Mouse (Mus musculus) thymus, postnatal 36 days (tissue): ENCODE results near the gene Ift140.
A peak's percentile ranks its signal among the peaks of the same experiment; 100 is the strongest.

Source experiments
- DNase-seq, 2 experiments: peaks; one replicate each; pipeline ENCODE4 v3.0.0; 2022; ENCODE audit warnings: mixed read lengths in 2 of 2

The Ift140 gene

DNA sequence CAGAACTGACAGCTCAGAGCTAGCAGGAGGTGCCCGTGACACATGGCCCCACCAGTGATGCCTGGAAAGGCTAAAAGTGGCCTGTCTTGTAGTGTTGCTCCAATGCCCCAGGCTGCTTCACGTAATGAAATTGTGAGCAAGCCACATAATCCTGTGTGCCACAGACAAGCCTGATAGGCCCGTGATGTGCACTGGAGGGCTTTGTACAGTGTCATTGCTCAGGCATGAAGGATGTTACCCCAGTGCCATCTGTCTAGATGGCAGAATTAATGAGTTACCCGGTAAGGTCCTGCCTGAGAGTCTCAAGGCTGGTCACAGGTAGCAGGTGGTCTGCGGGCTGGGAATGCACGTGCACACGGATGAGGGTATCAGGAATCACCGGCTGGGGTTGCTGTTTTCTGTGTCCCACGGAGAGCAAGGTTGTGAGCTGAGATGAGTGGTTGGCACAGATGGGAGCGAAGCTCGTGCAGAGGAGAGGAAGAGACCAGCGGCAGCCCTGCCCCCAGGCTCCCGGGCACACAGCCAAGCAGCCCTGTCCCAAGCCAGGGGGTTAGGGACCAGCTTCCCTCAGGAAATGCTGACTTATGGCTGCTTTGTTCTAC, 62.0 kb downstream of the Ift140 start:
- DNase-seq: no peak

DNA sequence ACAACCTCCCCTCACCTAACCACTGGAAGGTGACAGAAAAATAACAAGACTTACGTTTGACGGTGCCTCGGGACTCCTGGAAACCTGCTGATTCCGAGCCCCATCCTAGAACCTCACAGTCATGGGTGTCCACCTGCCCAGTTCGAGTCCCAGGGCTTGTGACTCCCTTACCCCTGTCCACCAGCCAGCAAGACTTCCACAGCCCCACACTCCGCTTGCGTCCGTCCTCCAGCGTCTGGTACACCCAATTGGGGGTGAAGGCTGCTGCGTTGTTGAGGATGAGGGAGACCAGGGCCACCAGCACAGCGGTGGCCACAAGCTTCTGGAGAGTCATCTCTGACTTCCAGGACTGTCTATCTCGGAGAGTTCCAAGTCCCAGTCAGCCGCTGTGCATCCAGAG, 64.3 kb downstream of the Ift140 start:
- no peak for DNase-seq

DNA sequence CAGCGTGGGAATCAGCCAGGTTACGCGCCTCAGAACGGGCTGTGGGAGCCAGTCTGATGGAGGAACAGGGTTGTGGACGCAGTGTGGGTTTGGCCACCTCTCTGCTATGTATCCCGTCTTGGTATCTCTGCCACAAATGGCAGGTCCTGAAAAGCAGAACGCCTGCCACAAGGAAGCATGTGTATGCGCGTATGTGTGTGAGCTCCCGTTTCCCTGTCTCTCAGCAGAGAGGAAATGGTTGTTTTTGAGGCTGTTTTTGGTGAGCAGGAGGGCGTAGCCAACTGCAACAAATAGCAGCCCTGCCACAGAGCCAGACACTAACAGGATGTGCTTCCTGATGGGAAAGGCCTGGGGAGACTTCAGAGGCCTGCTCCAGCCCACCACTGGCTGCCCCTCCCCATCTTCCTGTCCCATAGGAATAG, 65.1 kb downstream of the Ift140 start:
- DNase-seq: no peak

DNA sequence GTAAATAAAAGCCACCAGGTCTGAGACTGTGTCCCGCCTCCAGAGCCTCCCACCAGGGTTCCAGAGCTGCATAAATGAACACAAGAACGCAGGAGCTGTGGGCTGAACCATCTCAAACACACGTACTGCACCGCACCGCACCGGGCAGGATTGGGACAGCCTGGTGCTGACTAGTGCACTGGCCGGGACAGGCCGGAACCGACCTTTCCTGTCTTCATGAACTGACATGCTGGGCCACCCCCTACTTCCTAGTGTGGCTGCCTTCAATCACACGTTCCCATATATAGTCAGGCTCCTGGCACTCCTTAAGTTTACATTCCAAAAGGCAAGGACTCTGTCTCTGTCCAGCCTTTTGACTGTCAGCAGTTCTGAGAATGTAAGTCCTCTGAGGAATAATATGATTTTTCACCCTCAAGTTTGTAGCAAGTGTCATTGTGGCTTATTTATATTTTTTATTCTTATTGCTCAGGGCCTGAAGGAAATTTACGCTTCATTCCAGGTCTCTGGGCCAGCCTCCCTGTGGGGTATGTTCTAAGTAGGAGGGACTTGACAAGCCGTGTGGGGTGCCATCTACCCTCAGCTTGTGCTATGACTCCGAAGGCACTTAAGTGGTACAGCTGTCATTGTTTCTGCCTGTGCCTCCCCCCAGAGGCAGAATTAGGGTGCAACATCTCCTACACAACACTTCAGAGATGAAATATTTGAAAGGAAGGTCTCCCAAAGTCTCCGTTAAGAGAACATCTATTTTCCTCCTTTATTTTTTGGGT, 66.4 kb downstream of the Ift140 start:
- DNase-seq: no peak

DNA sequence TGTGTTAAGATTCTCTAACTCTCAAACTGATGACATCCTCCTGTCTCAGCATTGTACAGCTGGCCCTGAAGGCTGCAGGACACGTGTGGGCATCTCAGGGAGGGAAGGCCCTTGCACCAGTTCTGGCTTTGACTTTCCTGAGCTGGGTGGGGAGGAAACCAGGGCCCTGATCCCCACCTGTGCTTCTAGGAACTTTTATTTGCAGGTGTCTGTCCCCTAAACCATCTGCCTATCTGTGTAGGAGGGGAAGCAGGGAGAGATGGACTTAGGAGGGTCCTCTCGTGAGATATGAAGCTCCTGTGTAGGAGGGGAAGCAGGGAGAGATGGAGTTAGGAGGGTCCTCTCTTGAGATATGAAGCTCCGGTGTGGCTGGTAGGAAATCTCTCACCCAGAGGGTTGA, 67.0 kb downstream of the Ift140 start:
- no peak for DNase-seq

DNA sequence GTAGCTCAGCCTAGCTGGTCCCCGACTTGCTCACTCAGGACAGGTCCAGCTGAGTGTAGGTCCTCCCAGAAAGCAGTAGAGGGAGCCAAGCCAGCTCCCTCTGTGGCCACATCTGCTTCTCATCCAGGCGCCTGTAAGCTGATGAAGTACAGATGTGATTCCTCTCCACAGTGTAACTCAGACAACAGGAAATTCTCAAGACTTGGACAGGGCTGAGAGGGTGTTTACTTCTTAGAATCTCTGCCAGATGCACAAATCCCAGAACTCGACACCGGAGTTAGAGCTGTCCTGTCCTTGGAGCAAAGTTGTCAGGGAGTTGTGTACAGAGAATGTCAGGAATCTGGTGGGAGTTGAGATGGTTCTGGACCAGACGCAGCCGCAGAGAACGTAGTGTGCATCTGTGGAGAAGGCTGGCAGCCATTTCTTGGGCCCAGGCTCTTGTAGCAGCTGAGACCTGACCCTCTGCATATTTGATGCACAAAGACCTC, 67.6 kb downstream of the Ift140 start, which contains the start of gene Tmem204:
TSS of gene Tmem204 (minus strand) at position 148 of the 488 bp plus-strand sequence.
- DNase-seq: no peak

DNA sequence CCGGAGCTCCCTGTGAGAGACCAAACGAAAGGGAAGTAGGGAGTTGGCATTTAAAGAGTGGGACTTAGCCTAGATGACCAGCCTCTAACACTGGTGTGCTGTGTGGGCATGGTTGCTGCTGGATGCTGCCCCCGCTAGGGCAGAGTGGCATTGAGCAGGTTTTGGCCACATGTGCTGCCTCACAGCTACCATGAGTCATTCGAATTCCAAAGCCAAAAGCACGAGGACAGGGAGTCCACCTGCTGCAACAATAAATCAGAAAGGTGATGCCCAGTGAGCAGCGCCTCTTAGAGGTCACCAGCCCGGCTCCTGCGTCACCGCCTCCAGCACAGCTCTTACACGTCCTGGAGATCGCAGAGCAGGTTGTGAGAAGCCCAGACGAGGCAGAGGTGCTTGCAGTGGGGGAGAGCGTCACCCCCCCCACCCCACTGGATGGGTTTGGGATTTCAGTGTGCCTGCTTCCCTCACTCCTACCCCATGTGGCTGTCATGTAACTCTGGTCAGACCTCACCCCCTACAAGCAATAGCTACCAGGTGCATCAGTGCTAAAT, 69.0 kb downstream of the Ift140 start:
- DNase-seq: no peak

DNA sequence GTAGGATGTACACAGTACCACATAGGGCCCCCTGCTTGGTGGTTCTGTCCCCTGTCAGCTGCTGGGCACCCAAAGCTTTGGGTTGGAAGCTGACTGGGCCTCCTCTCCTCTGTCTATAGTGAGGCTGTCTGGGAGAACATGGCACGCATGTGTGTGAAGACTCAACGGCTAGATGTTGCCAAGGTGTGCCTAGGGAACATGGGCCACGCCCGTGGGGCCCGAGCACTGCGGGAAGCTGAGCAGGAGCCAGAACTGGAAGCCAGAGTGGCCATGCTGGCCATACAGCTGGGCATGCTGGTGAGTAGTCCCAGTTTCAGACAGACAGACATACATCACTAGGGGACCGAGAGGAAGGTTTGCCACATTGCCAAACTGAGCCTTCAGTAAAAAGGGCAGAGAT, 70.8 kb downstream of the Ift140 start:
- no peak for DNase-seq

DNA sequence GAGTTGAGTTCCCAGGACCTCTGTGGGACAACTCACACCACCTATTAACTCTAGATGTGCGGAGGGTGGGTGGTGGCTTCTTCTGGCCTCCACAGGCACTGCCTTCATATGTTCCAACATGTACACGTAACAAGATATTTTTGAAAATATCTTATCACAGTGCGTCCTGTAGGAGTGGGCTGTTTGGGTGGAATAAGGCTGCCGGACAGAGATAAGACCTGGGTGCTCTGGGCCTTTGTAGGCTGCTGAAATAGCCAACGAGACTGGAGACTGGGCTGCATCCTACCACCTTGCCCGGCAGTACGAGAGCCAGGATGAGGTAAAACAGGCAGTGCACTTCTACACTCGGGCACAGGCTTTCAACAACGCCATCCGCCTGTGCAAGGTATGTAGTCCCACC, 73.3 kb downstream of the Ift140 start:
- no peak for DNase-seq

DNA sequence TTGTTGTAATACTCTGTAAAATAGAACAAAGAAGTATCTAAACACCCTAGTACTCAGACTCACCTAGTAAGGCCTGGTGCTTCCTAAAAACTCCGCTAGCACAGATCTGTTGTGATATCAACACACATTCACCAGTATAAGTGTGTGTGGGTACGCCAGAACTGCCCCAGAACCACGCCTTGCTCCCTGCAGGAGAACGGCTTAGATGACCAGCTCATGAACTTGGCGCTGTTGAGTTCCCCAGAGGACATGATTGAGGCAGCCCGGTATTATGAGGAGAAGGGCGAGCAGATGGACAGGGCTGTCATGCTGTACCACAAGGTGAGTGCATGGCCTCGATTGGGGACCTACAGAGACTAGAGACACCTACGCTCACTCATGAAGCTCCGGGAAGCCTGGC, 74.6 kb downstream of the Ift140 start:
- DNase-seq: no peak

DNA sequence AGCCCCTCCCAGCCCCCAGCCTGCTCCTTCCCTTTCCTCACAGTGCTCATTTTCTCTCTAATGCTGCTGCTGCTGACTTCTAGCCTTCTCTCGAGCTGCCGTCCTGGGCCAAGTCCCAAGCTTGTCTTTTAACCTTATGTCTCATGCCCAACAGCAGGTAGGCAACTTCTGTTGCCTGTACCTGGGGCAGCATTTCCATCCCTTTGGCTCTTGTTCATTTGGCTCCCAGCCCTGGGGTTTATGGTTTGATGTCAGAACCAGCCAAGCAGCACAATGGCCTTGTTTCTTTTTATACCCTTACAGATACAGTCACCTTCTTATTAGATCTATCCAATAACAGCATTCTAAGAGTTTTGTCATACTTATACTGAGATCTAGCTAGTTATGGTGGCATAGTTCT, 80.3 kb downstream of the Ift140 start:
- DNase-seq: no peak

DNA sequence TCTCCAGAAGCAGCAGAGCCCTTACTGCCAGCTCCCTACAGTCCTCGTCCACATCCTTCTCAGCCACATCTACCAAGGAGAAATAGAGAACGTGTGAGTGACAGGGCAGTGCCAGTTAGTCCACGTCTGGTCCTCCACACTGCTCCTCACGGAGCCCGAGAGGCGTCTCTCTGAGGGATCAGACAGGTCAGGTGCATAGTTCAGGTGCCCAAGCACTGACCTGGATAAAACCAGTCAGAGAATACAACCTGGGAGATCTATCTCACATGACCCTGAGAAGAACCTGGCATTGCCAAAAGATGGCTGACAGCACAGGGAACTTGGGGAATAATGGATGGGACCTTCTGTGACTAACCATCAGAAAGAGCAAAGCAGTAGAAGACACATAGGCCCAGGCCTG, 84.2 kb downstream of the Ift140 start:
- DNase-seq: no peak

DNA sequence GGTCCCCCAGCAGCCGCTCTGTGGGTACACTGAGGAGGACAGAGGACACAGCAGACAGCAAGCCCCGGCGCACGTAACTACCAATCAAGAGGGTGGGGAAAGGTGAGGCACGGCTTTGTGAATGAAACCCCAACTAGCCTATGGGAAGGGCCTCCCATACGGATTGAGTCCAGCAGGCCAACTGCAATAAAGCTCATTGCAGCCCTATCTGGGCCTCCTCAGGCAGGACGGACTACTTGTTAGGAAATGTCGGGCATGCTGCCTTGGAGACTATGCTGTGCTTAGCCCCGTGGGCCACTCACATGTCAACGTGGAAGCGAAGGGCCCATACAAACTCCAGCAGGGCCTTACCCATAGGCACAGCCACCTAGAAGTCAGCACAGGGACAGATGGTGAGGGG, 85.5 kb downstream of the Ift140 start:
- no peak for DNase-seq

DNA sequence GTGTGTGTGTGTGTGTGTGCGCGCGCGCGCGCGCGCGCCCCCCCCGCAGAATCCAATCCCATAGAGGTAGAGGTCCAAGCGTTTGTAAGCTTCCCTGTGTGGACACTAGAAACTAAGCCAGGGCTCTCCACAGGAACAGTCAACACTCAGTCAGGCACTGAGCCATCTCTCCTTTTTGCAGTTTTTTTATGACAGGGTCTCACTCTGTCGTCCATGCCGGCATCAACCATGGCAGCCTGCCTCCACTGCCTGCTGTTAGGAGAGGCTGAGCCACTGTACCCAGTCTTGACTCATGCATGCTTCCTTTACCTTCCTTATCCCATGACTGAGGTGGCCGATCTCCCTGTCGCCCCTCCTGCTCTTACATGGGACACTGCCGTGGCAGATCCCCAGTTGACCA, 91.9 kb downstream of the Ift140 start:
- DNase-seq: no peak

DNA sequence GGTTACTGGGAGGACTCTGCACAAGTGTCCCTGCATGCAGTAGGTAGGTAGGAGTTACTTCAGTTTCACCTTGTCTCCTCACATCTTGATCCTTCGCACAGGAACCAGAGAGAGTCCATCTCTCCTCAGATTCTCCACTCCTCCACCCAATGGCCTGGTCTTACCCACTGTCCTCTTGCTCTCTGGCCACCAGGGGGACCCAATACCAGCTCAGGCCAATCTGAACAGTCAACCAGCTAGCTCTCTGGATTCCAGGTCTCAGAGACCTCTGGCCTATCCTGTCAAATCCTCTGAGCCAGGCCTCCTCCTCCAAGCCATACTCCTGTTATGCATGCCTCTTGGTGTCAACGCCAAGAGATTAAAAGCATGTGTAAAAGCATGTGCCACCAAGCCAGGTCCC, 93.7 kb downstream of the Ift140 start:
- DNase-seq: no peak

DNA sequence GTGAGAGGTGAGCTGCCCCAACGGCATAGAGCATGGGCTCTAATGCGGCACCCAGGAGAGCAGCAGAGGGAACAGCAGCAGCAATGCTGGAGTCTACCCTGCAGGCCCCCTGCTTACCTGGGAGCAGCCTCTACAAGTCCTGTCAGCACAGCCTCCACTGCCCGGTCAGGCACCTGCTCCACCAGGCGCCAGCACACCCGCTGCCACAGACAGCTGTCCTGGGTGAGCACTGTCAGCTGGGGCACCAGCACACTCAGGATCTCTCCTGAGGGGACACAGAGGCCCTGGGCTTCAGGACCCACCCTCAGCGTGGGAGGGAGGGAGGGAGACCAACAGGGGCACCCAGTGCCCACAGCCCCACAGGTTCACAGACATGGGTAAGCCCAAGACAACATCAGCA, 94.7 kb downstream of the Ift140 start:
- no peak for DNase-seq

DNA sequence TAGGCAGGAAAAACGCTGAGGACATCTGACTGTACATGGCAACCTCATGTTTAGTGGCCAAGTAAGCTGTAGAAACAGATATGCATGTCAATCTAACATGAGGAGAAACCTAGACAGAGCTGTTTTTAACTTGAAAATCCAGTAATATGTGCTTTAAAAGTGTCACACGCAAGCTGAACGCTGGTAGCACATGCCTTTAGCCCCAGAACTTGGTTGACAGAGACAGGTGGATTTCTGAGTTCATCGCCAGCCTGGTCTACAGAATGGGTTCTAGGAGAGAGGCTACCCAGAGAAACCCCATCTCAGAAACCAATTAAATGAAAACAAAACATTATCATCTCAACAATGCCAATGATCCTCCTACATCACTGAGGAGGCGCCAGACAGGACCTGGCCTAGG, 95.3 kb downstream of the Ift140 start:
- no peak for DNase-seq

DNA sequence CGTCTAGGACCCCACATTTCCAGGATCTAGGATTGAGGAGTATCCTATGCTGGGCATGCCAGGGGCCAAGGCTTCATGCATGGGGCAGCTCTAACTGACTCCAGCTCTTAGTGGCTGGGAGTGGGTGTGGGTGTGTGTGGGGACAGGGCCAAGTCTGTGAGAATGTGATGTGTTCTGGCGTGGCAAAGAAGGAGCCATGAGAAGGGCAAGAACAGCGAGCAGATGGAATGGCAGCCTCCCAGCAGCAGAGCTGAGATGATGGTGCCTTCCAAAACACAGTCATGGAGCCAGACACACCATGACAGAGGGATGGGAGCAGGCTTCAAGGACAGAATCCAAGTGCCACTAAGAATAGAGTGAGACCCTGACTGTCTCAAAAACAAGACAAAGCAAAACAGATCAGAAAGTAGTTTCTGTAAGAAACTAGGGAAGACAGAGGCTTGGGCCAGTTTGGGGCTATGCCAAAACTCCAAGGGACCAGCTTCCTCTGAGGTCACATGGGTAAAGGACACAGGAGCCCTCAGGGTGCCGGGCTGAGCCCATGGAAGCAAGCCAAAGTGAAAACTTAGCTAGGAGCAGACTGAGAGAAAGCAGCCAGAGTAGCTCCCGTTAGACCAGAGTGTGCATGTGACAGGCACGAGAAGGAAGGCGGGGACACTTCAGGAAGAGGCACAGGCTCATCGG, 96.0 kb downstream of the Ift140 start:
- no peak for DNase-seq

DNA sequence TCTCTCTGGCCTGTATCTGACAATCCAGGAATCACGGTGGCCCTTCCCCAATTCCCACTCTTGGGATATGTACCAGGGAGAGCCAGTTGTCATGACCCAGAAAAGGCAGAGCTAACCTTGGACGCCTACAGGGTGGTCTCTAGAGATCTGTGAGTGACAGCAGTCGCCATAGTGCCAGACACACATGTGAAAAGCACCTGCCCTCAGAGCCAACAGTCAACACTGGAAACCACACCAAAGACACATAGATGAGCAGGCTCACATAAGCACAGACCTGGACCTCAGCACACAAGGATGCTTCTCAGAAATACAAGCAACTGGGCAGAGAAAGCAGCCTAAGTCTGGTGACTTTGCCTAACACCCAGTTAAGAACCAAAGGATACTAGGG, 96.5 kb downstream of the Ift140 start:
- DNase-seq: no peak

DNA sequence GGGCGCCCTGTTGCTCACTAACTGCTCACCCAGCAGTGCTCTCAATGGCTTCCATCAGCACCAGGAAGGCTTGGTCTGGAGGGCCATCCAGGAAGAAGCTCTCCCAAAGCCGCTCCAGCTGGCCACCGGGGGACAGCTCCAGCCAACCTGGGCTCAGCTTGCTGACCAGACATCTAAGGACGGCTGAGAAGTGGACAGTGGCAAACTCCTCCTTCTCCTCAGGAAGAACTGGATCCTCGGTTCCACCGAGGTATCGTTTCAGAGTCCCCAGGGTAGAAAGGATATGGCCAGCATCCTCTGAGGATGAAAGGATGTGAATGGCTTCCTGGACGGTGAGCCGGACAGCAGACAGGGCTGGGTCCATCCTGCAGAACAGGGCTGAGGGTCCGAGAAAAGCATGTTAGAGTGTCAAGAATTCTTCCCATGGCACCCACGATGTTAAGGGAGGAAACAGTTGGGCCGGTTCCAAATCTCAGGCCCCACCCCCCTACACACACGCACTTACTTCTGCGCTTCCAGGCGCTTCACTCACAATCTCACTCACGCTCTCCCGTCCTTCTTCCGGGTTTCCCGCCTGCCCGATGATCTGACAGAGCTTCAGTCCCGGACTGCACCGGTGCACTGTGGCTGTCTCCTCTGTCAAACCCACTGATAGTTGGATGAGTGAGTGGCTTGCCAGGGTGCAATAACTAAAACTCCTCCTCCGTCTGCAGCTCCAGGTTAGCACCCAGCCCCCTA, 99.2 kb downstream of the Ift140 start:
- DNase-seq: no peak

DNA sequence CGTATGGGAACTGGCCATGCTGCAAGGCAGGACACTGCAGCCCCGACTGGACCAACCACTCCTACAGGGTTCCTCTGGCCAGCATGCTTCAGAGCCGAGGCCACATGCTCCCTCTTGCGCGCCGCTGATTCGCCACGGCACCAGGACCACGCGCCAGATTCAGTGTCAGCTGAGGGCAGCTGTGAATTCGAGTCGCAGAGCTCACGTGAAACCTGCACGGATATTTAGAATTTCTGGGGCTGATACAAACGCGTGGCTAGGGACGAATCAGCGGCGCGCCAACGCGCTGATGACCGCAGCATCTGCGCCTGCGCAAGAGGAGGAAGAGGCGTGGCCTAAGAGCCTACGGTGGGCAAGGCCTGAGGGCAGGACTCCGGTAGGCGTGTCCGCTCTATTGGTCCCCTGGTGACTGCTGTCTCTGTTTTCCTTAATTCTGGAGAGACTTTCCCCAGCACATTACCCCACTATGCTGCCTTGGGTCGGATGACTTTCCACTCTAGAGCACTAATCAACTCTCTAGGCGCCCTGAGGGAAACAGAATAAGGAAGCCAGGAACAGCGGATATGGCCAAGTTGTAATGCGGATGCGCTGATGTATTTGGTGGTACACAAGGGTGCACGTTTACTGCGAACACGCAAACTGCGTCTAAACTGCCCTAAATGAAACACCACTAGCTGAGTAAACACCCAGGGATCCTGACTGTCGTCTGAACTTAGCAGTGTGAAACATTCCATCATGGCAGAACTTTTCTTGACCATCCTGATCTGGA, 100.0 kb downstream of the Ift140 start, which contains the start of gene Telo2:
TSS of gene Telo2 (minus strand) at position 304 of the 769 bp plus-strand sequence.
- DNase-seq: peak; percentile 90 to 91

DNA sequence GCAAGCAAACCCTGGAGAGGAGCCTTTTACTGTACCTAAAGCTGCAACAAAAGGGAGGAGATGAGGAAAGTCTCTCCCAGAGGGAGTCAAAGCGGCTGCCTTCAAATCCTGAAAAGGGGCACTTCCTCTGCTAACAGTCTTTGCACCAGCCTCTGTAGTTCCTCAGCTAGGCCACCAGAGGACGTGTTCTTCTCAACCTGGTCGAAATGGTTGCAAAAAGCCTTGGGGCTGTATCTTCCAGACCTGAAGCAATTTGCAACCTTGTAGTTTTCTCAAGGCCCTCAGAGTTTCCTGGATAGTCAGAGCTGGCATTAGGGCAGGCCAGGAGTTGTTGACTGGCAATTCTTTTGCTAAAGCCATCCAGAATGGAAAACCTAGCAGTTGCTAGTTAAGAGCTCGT, 101.4 kb downstream of the Ift140 start:
- DNase-seq: peak in 1 of 2 experiments; percentile 10
